Mouse (Mus musculus) stomach, postnatal 0 days (tissue): ENCODE data around the gene Kdelr1. TPM values are rescaled to one million over a fixed set of nuclear protein-coding genes. Genes with fewer than 3 reads are reported as not detected.

ENCODE experiments used
- ATAC-seq: fragments of 200-750 bp; cut with Nextera tagmentation; 2 replicates; pipeline ENCODE4 v1.8.0; 2017; ENCODE audit not compliant: low FRiP score, low TSS enrichment
- DNase-seq: peaks from one replicate; pipeline ENCODE4 v3.0.0-alpha.2; 2016; ENCODE audit warnings: low spot score
- H3K27ac ChIP-seq: fragments of 300-500 bp; sonication (generic); replicated peaks from 2 replicates; pipeline ENCODE4 v1.5.1; 2014; ENCODE audit warnings: mild to moderate bottlenecking, control low read depth
- H3K27me3 ChIP-seq: fragments of 300-500 bp; sonication (generic); 2 replicates; pipeline ENCODE4 v1.6.1; 2014; ENCODE audit warnings: low read length; ENCODE audit not compliant: control insufficient read depth, insufficient read depth
- H3K36me3 ChIP-seq: fragments of 300-500 bp; sonication (generic); 2 replicates; pipeline ENCODE4 v1.6.1; 2014; ENCODE audit warnings: low read length, mixed read lengths; ENCODE audit not compliant: control insufficient read depth, insufficient read depth
- H3K4me1 ChIP-seq: fragments of 300-500 bp; sonication (generic); replicated peaks from 2 replicates; pipeline ENCODE4 v1.6.1; 2014; ENCODE audit warnings: antibody characterized with exemption; ENCODE audit not compliant: control insufficient read depth, insufficient read depth
- H3K4me2 ChIP-seq: fragments of 300-500 bp; sonication (generic); replicated peaks from 2 replicates; pipeline ENCODE4 v1.6.1; 2014; ENCODE audit warnings: low read depth, mild to moderate bottlenecking, control low read depth, moderate library complexity
- H3K4me3 ChIP-seq: fragments of 300-500 bp; sonication (generic); 2 replicates; pipeline ENCODE4 v1.5.1; 2014; ENCODE audit warnings: low read depth, low read length, control low read depth
- H3K9ac ChIP-seq: fragments of 300-500 bp; sonication (generic); 2 replicates; pipeline ENCODE4 v1.6.1; 2014; ENCODE audit warnings: mild to moderate bottlenecking, low read length, control low read depth, mixed read lengths
- H3K9me3 ChIP-seq: fragments of 300-500 bp; sonication (generic); 2 replicates; pipeline ENCODE4 v1.6.1; 2016; ENCODE audit warnings: low read length; ENCODE audit not compliant: control insufficient read depth
- CTCF ChIP-seq: IDR thresholded peaks from 2 replicates; pipeline ENCODE4 v1.5.1; 2016; ENCODE audit warnings: antibody characterized with exemption, low read depth, mild to moderate bottlenecking, moderate library complexity
- EP300 ChIP-seq: optimal IDR thresholded peaks from 2 replicates; pipeline ENCODE3; 2016; ENCODE audit warnings: antibody characterized with exemption
- WGBS: fragments of 180-500 bp; shearing (Covaris S2); extraction: QIAGEN DNeasy Blood & Tissue Kit; methylation state at CpG from one replicate; pipeline ENCODE4 v1.1.7; 2014; 5-methylcytosine and 5-hydroxymethylcytosine counted together
- polyA plus RNA-seq: library from polyadenylated mRNA; unstranded; fragments of >200 nt; fragmentation: Nextera tagmentation; extraction: Ambion mirVana; gene quantifications from 2 replicates; pipeline ENCODE4 v1.2.1, GENCODE M21; 2015

Kdelr1 gene
- polyA plus RNA-seq, 1 experiment from 2014 or later = 49.8 TPM

DNA sequence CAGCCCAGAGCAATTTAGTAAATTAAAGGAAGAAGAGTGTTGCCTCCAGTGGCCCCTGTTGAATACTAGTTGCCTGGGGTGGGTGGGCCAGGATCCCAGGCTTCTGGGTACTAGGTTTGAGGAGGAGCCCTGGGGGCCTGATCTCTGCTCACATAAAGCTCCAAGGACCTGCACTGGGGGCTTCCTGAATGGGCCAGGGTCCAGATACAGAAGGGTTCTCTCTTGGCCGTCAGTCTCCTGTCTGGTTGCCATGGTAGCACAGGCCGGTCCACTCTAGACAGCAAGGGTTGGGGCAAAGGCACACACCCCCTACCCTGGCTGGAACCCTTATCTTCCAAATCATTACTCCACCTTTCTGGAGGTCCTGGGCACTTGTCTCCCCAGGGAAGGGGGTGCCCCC lies 4.7 kb upstream of the Kdelr1 start:
- no peak overlapping the region for H3K9ac ChIP-seq
- no peaks in the 10 kb centered on the region for H3K9me3 ChIP-seq
- TF ChIP-seq CTCF = no peak
- TF ChIP-seq EP300 = no peak
- no peak overlapping the region for H3K4me3 ChIP-seq
- ATAC-seq (no peak), DNase-seq (no peak)
- peaks cover 3% of the 10 kb centered on the region; the same call in 1 of the 2 replicates for H3K27me3 ChIP-seq
- WGBS = 52% methylated on average over 2 of the region's 2 CpGs
- H3K4me1 ChIP-seq = no peaks in the 10 kb centered on the region
- no peaks in the 10 kb centered on the region for H3K36me3 ChIP-seq
- no peak overlapping the region for H3K27ac ChIP-seq
- H3K4me2 ChIP-seq = no peak overlapping the region

DNA sequence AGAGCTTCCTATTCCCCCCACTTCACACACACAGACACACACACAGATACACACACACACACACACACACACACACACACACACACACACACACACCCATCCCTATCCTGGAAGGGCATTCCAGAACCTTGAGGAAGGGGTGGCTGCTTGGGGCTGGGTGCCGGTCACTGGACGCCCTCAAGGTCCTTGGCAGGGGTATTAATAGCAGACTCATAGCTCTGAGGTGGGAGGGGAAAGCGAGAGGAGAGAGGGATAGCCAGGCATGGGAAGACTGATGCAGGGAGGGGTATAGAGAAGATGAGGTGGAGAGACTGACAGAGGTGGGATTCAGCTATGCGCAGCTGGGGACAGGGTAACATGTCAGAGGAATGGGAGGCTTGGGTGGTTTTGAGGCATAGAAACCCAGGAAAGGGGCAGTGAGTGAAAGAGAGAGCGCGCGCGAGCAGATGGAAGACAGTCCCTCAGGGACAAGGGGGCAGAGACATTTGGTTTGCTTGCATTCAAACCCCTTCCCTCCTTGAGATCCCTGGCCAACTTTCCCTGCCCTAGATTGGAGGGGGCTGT lies 3.4 kb upstream of the Kdelr1 start:
- Histone ChIP-seq H3K4me2 (peak overlapping the region; percentile 36), H3K27me3 (peaks cover 3% of the 10 kb centered on the region; the same call in 1 of the 2 replicates), H3K27ac (no peak overlapping the region), H3K36me3 (no peaks in the 10 kb centered on the region), H3K4me1 (peaks cover under 1% of the 10 kb centered on the region; the same call in 1 of the 2 replicates), H3K9me3 (no peaks in the 10 kb centered on the region), H3K9ac (peak overlapping the region; percentile 41; the same call in 1 of the 2 replicates), H3K4me3 (no peak overlapping the region)
- 33% methylated on average over 8 of the region's 8 CpGs for WGBS
- DNase-seq (no peak), ATAC-seq (no peak)
- no peak for TF ChIP-seq EP300
- no peak for TF ChIP-seq CTCF

DNA sequence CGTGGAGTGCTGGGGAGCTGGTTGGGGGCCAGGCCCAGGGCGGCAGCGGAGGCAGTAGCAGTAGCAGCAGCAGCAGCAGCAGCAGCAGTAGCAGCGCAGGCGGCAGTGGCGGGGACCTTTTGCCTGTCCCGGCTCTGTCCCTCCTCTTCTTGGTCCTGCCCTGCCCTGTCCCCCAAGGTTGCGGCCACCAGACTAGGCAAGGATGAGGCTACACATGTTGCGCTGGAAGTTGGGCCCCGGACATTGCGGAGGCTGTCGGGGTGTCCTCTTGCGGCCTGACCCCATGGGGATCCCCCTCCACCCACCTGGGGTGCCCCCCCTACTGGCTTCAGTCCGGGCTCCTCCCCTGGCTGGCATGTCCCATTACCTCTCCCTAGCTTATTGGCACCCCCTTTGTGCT lies 2.8 kb upstream of the Kdelr1 start:
- DNase-seq = no peak
- no peak overlapping the region for H3K27ac ChIP-seq
- no peak overlapping the region for H3K4me3 ChIP-seq
- H3K27me3 ChIP-seq = peaks cover 3% of the 10 kb centered on the region; the same call in 1 of the 2 replicates
- H3K9me3 ChIP-seq = no peaks in the 10 kb centered on the region
- WGBS = 2% methylated on average over 12 of the region's 14 CpGs
- peaks cover 3% of the 10 kb centered on the region; the same call in 1 of the 2 replicates for H3K36me3 ChIP-seq
- ATAC-seq = no peak
- TF ChIP-seq CTCF (no peak), EP300 (no peak)
- peaks cover 3% of the 10 kb centered on the region; the same call in 1 of the 2 replicates for H3K4me1 ChIP-seq
- peak overlapping the region; percentile 36 for H3K4me2 ChIP-seq
- H3K9ac ChIP-seq = peak overlapping the region; percentile 41; the same call in 1 of the 2 replicates

DNA sequence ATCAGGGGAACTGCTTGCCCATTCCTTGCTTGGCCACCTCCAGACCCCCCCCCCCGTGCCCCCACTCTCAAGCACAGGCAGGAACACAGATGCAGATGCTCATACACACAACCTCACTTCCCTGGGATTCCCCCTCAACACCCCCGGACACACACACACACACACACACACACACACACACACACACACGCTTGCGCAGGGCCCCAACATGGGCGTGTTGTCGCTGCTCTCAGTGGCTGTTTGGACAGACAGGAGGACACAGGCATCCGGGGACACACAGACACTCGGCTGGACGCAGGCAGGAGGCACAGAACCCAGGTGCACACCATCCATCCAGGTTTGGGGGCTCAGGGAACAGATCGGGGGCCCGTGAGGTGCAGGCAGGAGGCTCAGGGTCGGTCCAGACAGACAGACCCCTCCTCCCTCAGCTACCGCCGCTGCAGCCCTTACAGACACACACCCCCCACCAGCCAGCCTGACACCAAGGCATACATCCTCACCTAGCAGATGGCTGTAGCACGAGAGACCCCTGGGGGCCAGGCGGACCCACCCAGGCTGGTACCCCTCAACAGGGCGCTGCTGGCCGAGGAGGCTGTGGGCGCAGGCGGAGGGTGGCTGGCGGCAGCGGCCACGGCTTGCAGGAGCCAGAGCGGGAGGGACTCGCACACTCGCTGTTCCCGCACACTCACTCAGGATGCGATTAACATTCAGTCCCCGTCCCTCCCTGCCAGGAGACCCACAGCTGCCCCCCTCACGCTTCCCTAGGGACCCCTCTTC lies 2.1 kb upstream of the Kdelr1 start:
- H3K4me1 ChIP-seq = peaks cover 3% of the 10 kb centered on the region
- H3K27ac ChIP-seq = no peak overlapping the region
- peaks cover 3% of the 10 kb centered on the region; the same call in 1 of the 2 replicates for H3K27me3 ChIP-seq
- ATAC-seq (no peak), DNase-seq (no peak)
- peak overlapping the region; percentile 43; the same call in 1 of the 2 replicates for H3K9ac ChIP-seq
- H3K4me3 ChIP-seq = peak overlapping the region; percentile 19; the same call in 1 of the 2 replicates
- no peaks in the 10 kb centered on the region for H3K9me3 ChIP-seq
- peaks cover 7% of the 10 kb centered on the region; the same call in 1 of the 2 replicates for H3K36me3 ChIP-seq
- TF ChIP-seq CTCF (no peak), EP300 (no peak)
- 1% methylated on average over 30 of the region's 30 CpGs for WGBS
- H3K4me2 ChIP-seq = peak overlapping the region; percentile 38

DNA sequence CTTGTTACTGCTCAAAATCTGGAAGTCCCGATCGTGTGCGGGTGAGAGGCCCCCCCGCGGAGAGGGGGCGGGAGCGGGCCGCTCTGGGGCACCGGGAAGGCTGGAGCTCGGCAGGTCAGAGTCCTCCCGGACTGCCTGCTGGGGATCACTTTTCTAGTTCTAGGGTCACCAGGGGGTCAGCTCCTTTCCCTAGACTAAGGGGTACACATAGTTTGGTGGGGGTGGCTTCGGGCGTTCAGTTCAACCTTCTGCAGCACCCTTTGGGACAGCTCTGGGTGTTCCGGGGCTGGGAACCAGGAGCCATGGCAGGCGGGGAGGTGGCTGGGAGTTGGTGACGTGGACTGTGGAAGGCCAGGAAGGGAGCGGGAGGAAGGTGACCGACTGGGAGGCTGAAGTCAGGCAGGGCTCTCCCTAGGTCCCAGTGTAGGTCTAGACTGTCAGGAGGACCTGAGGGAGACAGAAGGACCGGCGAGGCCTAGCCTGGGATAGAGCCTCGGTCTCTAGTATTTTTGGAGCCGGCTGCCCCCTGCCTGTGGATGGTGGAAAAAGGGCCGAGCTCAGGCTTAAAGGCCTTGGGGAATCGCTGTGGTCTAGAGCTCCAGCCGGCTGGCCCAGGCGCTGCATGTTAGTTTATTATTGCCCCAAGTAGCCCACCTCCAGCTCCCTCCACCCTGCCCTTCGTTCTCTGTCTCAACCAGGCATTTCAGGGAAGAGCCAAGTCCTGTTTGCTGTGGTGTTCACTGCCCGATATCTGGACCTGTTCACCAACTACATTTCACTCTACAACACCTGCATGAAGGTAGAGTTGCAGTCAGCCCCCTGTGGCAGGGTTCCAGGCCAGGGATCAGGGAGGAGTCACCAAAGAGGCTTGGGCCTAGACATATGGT lies 732 bp downstream of the Kdelr1 start:
- Histone ChIP-seq H3K36me3 (peaks cover 26% of the 10 kb centered on the region), H3K9ac (peak overlapping the region; percentile 97), H3K4me3 (peak overlapping the region; percentile 89), H3K4me2 (peak overlapping the region; percentile 85), H3K9me3 (no peaks in the 10 kb centered on the region), H3K4me1 (peaks cover 3% of the 10 kb centered on the region), H3K27me3 (peaks cover 3% of the 10 kb centered on the region; the same call in 1 of the 2 replicates), H3K27ac (peak overlapping the region; percentile 97)
- 2% methylated on average over 28 of the region's 28 CpGs for WGBS
- ATAC-seq = peak; percentile 74
- peak; percentile 73 for DNase-seq
- TF ChIP-seq CTCF (peak; percentile 57), EP300 (no peak)
